Mouse (Mus musculus) common myeloid progenitor, adult 5-6 weeks (primary cell): ENCODE measurements around the gene Slc23a4. TPM values are rescaled to one million over a fixed set of nuclear protein-coding genes. Genes with fewer than 3 reads are reported as not detected.

ENCODE experiments used
- total RNA-seq: library from RNA; stranded (forward); fragments of 200-1000, 187-1606 nt; gene quantifications from 2 replicates; pipeline ENCODE4 v1.2.3, GENCODE M21; 2017

The Slc23a4 gene
- total RNA-seq, 1 experiment from 2014 or later, result 0.18 TPM

Other genes with a start within 250 kb of the Slc23a4 start
- gene Agbl3, start 208.0 kb downstream of the Slc23a4 start, total RNA-seq, result 1.9 and 7.8 TPM in 2 replicates
- gene Tmem140, start 125.3 kb downstream of the Slc23a4 start, total RNA-seq, result 2.2 and 4.6 TPM in 2 replicates
- 5.4 and 5.9 TPM in 2 replicates for gene Cyren, start 110.3 kb downstream of the Slc23a4 start, total RNA-seq
- 14.9 and 25.1 TPM in 2 replicates for gene Wdr91, start 77.5 kb downstream of the Slc23a4 start, total RNA-seq
- gene Stra8, start 68.2 kb downstream of the Slc23a4 start, total RNA-seq, result not detected in 2 replicates
- 32.7 and 37.0 TPM in 2 replicates for gene Cnot4, start 145.3 kb upstream of the Slc23a4 start, total RNA-seq
- gene Nup205, start 189.0 kb upstream of the Slc23a4 start, total RNA-seq, result 105 and 108 TPM in 2 replicates